Mouse (Mus musculus) embryo, embryonic 11.5 days (tissue): Measurements from ENCODE around the gene Ankrd13a.

Source experiments
- DNase-seq: peaks from one replicate; pipeline ENCODE4 v3.0.0-alpha.2; 2012; ENCODE audit warnings: low read depth, low spot score

The Ankrd13a gene

DNA sequence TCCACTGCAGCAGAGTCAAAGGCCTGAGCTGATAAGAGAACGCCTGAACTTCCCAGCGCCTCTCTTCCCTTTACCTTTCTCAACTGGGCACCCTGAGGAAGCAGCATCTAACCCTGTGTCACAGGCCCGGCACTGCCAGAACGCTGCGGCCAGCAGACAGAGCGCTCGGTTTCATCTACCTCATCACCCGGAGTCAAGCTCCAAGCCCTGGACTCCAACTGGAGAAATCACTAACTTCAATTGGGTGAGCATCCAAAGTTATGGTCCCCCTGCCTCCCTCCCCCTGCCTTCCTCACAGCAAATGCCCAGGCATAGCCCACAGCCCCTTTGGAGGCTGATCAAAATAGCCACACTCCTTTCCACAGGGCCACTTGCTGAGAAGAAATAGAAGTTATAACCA lies 7.8 kb upstream of the Ankrd13a start:
- DNase-seq, result no peak

DNA sequence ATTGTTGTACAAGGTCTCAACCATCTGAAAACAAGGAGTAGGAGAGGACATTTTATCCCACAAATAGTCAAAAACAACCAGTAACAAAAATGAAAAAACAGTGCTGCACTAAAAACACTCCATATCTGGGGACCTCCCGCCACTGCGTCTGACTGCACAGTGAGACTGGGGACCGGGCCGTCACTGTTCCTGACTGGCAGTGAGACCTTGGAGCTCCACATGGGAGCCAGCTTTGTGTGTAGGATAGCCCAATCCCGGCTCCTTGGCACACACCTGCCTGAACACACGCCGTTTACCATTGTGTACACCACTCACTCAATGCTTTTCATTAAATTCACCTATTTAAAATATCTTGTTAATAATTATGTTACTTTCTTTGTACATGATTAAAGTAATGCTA lies 7.3 kb upstream of the Ankrd13a start:
- no peak for DNase-seq

DNA sequence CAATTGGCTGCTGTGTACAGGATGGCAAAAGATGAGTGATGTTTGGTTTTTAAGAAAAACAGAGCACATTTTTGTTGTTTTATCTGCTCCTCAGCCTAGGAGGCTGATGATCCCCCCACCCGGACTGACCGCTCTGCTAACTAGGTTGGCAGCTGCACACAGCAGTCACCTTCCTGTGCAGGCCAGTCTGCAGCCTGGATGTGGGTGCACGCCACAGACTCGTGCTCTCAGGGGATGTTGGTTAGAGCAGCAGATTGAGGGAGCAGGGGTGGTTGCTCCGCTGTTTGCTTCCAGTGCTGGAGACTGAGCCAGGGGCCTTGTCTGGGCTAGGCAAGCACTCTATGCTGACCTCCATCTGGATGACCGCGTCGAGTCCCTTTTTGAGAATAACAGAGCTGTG lies 4.7 kb upstream of the Ankrd13a start:
- no peak for DNase-seq

DNA sequence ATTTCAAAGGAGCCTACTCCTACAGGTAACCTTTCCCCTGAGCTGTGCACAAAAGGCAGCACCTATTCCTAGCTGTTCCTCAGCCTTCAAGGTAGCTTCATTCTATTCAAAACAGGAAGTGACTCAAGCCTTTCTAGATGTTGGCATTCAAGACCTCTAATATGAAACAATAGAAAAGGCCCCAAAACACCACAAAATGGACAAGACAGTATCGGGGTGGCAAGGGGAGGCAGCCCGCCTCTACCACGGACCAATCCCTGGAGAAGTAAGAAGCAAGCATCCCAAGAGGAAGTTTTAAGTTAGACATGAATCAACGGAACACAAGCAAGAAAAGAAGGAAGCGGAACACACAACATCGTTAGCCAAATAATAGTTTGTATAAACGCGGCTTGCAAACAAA lies 2.7 kb upstream of the Ankrd13a start:
- no peak for DNase-seq

DNA sequence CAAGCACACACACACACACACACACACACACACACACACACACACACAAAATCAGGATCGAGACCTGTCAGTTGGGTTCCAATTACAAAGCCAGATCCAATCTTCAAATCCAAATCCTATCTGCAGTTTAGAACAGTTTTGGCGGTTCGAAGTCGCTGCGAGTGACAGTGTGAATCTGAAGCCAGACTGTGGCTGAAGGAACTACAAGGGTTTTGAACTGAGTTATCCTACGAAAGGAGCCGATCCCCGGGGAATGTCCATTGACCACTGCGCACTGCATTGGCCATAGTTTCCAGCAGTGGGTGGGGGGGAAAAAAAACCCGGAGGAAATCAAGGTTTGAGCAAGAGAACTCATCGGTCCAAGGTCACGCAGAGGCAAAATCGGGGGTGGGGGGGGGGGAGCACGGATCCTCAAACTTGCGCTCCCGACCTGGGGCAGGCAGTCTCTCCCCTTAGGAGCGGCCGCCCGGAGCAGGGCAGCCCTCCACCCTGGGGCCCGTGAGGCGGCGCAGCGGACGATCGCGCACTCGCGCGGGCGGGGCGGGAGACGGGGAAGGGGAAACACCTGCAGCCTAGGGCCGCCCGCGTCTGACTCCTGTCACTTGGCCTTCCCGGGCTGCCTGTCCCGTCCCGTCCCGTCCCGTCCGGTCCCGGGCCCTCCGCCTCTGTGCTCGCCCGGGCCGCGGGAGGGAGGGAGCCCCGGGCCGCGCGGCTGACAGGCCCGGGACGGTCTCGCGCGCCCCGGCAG lies 1.8 kb upstream of the Ankrd13a start:
- no peak for DNase-seq

DNA sequence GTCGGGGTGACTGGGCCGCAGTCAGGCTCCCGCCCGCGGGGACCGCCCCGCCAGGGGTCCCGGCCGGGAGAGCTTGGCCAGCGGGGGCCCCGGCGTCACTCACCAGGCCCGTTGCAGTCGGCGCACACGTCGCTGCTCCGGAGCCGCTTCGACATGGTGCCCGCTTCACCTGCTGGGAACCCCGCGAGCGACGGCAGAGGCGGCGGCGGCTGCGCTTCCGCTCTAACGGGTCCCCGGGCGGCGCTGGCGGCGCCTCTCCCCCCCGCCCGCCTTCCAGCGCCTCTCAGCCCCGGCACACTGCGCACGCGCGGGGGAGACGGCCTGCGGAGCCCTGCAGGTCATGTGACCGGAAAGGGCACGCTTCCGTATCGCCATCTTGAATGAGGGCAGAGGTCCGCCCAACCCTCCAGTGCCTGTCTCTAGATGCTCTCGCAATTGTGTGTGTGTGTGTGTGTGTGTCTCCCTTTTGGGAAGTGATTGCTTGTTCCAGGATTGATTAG lies 1.2 kb upstream of the Ankrd13a start:
- peak; percentile 94 for DNase-seq

DNA sequence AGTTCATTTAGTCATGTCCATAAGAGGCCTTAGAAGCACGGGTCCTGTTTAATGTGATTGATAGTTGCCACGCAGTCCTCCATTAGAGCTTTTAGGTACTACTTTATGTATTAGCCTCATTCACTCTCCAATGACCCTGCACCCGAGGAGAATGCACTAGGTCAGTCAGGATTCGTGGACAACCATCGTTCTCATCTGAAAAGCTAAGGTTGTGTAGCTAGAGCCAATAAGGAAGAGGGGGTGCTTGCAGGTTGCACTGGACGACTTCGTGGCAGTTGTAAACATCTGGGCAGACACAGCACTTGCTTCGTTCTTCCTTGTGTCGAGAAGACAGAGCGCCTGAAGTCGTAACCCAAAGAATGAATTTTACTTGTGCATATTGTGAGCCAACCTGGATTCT lies 697 bp upstream of the Ankrd13a start:
- no peak for DNase-seq

DNA sequence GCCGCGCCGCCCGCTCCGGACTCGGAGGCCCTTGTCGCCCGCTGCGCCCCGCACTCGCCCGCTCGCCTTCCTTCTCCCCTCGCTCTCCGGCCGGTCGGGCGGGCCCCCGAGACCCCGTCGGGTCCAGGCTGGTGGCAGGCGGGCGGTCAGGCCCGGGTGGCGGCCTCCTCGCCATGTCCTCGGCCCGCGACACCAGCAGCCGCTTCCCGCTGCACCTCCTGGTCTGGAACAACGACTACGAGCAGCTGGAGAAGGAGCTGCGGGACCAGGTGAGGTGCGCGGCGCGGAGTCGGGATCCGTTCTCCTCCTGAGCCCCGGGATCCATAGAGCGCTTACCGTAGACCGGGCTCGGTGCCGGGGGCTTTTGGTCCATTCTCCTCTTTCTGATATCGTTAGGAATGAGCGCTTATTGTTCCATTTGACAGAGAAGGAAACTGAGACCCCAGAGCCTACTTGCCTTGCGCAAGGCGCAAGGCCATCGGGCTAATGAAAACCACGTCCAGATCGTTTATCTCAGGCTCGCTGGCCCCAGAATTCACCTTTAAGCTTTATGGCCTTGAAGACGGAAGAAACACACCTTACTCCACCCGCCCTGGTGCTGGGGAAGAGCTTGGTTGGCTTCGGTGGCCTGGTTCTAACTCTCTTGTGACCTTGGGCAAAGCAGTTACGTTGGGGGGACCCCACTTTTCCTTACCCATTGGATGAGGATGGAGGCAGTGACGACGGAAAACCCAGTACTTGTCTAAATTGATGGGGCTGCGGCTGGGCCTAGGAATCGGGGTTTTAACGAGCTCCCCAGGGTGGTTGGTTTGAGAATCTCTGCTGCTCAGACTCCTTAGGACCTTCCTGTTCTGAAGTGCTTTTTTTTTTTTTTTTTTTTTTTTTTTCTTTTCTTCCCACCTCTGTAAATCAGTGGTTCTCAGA lies 841 bp downstream of the Ankrd13a start, which contains the start of gene Git2:
Gene Git2 (minus strand): TSS at position 462 of the 924 bp plus-strand sequence.
- DNase-seq, result no peak

DNA sequence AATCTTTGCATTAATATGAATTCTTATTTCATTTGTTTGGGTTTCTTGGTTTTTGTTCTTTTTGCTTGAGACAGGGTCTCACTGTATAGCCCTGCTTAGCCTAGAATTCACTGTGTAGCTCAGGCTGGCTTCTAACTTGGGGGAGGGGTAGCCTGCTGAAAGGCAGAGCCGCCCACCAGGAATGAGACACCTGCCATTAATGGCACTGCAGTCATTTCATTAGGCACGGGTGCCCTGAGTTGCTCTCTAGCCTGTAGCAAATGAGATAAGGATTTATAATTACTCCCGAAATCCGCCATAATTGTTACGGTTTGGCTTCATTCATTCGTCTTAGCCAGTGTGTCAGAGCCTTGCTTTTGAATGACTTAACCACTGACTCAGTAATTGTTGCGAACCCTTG lies 1.7 kb downstream of the Ankrd13a start:
- DNase-seq, result no peak

DNA sequence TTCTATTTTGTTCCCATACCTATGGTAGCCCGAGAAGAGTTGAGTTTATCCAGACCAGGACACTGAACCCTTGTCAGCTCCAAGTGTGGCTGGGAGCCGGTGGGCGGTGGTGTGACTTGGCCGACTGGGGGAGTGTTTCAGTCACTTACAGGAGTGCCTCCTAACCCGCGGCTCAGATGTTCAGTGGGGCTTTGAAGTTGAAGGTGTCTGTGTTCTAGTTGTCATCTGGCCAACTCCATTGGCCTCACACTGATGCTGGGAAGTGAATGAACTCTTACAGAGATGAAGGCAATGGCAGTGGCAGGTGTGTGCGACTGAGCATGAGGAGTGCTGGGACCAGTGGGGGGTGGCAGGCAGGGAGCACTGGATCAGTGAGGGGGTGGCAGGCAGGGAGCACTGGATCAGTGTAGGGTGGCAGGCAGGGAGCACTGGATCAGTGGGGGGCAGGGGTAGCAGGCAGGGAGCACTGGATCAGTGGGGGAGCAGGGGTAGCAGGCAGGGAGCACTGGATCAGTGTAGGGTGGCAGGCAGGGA lies 5.5 kb downstream of the Ankrd13a start:
- no peak for DNase-seq

DNA sequence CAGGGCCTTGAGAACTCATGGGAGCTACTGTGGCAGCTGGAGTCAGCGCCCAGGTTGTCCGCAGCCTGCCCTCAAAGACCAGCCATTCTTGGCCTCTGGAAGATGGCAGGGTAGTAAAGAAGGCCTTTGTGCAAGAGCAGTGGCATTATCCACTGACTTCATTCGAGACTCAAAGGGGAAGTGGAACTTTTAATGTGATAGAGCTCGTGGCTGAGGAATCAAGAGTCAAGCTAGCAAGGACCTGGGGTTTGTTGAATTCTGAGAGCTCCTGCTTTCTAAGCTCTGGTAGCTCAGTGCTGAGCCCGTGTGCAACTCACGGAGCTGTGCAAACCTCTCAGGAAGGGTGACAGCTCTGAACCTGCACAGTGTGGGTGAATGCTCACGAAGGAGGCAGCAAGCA lies 6.4 kb downstream of the Ankrd13a start:
- no peak for DNase-seq

DNA sequence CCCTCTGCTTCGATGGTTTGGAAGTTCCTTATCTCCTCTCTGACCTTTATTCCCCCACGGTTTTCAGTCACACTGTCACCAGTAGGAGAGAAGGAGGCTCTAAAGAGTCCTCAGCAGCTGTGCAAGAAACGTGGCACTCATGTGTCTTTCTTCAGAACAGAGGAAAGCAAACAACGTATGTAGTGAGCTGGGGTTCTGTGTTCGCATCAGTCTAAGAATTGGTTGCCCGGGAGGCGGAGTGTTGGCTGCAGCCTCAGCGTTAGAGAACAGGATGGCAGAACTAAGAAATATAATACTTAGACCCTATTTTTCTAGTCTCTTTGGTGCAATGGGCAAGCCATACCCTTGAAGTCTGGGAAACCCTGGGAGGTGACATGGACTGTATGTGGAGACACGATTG lies 8.5 kb downstream of the Ankrd13a start:
- DNase-seq, result no peak

DNA sequence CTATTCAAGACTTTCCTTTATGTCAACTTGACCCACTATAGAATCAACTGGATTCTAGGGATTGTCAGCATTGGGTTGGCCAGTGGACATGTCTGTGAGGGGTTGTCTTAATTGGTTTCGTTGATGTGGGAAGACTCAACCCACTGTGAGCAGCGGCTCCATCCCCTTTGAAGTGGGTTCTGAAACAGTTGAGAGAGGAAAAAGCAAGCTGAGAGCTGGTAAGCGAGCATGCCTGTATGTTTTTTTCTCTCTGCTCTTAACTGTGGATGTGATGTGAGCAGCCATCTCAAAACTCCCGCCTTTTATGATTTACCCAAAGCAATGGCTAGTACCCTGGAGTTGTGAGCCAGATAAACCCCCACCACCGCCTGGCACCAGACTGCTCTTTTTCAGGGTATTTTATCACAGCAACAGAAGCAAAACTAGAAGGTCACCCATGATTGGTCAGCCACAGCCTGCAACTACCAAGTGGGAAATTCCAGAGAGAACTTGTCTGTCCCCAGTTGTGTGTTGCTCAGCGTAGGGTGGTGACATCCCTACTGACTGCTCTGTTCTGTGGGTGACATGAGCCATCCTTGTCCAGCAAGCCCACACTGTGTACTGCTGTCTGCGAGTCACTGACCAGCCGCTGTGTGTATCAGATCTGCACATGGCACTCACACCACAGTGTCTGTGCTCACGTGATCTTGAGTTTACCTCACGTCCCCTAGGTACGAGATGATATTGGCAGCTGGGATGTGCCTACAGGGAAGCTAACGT lies 9.1 kb downstream of the Ankrd13a start:
- DNase-seq, result no peak

DNA sequence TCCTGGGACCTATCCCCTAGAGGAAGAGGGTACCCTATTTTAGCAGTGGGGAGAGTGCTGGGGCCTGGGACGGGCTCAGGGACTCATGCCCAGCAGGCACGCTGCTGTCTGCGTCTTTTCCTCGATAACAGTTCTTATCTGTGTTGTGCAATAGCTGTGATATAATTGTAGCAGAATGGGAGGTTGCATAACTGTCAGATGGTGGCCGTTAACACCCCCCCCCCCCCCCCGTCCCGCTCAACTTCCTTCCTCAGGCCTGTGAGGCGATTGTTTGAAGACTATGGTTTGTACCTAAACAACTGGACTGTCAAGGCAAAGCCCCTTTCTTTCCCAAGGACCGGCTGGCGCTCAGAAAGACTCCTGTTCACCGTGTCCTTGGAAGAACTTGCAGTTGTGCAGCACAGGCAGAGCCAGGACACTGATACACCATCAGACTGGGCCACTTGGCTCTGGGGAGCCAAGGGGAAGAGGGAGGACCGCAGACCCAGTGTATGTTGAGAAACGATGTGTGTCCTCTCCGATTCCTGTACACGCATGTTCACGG lies 10.2 kb downstream of the Ankrd13a start:
- no peak for DNase-seq

DNA sequence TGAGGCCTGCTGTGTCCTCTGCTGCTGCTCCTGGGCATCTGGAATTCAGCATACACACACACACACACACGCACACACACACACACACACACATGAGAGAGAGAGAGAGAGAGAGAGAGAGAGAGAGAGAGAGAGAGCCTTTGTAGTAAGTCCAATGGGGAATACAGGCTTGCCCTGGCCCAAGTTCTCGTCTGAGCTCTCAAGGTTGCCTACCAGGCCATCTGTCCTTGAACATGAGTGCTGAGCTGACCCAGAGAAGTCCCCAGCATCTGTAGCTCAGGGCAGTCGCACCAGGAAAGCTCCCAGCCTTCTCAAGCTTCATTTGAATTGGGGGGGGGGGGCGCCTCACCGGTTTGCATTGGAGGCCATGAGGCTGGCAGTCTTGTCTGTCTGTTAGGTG lies 10.7 kb downstream of the Ankrd13a start:
- DNase-seq, result no peak

DNA sequence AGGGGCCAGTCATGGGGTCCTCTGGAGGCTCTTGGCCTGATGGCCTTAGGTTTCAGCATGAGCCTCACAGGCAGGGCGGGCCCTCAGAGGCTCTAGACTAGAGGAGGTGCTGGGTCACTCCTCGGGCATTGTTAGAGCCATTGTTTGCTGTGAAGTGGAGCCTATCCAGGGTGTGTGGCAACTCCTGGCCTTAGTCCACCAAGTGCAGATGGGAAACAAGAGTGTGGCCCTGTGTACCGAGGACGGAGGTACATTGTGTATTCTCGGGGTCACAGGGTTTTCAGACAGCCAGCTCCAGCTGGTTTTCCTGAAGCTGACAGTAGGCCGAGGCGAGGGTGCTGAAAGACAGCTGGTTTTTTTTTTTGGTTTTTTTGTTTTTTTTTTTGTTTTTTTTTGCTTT lies 18.8 kb downstream of the Ankrd13a start:
- no peak for DNase-seq

DNA sequence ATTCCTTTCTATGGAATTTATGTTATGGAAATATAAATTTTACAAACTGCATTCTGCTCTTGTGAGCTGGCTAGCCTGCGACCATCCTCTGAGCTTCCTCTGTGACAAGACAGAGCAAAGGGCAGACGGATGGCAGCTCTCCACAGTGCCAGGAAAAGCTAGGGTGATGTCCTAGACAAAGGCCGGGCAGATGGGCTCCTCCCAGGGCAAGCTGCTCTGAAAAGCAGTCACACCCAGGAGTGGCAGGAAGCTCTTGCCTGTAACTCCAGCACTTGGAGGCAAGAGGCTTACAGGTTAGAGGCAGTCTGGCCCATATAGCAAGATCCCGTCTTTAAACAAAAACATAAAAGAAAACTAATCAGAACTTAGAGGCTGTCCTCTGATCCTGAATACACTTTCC lies 20.1 kb downstream of the Ankrd13a start:
- DNase-seq, result no peak

DNA sequence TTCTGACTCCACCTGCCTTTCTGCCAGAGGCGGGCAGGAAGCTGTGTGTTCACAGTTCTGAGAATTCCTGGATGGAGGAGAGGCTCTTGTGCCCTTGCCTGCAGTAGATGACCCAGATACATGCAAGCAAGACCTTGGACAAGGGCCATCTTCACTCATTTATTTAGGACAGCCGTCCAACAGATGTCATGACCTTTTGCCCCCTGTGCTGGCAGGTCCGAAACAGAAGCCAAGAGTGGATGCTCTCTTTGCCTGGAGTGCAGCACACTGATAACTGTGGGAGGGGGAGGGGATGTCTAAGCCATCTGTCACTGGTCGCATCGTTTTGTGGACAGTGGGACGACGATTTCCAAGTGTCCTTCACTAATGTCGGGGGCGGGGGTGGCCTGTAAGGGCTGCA lies 20.8 kb downstream of the Ankrd13a start:
- no peak for DNase-seq

DNA sequence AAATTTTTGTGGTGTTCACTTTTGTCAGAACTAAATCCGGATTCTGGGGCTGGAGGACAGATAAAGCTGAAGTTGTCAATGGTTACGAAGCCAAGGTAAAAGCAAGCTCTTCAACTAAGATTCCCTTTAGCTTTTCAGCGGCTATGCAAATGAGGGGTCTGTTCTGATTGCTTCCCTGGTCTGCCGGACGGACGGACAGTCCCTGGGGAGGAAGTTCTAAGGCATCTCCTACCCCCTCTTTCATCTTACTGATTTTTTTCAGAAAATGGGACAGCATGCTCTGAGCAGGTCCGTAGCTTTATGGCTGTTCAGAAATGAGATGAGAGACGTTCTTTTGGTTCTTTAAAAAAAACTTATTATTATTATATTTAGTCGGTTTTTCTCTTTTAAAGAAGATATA lies 21.2 kb downstream of the Ankrd13a start:
- DNase-seq, result no peak

DNA sequence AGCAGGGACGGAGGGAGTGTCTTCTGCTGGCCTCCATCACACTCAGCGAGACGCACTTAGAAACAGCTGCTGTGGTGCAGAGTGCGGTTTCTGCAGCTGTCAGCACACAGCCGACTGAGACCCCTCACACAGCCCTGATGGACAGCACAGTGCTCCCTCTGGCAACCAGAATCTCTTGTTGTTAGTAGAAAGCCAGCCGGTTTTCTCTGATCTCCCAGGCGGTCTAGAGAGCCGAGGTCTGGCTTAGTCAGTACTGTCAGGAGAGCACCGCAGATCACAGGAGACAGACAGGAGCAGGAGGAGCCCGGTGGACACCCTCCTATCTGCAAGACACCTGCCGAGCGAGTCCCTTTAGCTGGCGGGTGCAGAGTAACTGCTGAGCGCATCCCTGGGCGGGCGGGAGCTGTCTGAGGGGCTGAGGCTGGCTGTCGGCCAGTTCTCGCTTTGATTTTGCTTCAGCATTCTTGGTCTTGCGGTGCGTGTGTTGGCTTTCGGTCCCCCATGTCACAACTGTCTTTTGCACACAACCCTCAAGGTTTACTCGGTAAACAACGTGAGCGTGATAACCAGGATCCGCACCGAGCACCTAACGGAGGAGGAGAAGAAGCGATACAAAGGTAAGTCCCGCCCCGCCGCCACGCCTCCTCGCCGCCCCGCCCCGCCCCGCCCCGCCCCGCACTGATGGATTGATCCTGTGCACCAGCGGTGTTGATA lies 22.0 kb downstream of the Ankrd13a start:
- DNase-seq, result no peak

DNA sequence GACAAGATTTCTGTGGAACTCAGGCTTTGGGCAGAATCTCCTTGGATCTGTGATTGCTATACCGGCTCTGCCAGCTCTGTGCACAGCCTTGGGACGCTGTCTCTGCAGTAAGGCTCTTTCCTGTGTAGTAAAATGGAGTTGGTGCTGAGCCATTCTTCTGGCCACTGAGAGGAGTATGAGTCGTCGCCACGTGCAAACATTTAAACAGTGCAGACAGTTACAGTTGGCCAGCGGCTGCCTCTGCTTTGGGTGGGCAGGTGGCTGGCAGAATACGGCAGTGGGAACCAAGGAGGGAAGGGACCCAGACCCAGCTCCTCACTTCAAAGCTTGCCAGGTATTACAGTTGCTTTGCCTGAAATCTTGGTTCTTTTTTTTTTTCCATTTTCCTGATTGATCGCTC lies 22.8 kb downstream of the Ankrd13a start:
- no peak for DNase-seq
